Mouse (Mus musculus): ENCODE measurements at regions not wholly inside any gene's neighbourhood (a gene's known extent, or its start where the extent isn't known, plus 50 kb on each side); places are given as distances from the start of the nearest gene placed in this dataset.

DNA sequence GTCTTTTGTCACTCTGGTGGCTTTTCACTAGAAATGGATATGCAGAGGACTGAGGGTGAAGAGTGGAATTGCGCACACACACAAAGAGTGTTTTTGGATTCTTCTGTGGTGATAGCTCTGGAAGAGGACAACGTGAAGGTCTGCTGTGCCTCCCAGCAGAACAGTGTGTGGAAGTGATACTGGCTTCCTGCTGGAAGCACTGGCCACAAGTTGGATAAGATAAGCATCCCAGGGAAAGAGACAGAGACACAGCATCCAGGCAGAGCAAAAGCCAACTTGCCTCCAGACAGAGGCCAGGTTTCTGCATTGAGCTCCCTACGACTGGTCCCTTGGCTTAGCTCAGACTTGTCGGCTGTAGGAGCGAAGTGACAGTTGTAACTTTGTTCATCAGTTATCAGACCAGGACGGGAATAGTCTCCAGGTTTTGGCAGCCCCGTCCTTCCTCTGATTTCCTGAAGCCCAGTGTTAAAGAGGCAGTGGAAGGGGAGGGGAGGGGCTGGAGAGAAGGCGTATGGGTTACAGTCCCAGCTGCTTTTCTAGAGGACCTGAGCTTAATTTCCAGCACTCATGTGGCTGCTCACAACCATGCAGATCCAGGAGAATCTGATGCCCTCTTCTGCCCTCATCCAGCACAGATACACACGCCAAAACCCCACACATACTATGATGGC, 89.2 kb downstream of the Tmem170b start:
- no peak for DNase-seq

DNA sequence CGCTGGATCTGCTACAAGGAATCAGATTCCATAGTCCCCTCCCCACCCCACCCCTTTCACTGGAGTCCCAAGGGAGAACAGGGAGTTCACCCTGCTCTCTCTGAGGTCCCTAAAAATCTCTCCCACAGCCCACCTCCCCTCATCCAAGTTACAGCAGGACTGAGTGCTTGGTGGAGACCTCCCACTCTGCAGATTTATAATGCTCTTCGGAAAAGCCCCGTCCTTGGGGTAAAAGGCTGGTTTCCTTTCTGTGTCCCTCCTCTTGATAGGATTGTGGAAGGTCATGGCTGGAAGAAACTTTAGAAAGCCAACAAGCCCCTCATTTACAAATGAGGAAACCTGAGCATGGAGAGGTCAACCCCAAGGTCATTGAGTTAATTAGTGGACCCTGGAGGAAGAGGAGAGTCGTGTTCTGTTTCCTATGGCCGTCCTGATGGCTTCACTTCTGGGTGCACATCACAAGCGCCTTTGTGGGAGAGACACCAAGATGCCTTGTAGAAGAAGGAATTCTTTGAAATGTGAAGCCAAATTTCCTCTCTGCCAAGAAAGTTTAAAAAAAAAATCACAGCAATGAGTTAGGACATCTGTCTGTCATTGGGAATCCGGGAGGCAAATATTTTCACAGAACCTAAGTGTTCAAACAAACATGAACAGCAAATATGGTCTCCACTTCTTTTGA, 91.2 kb downstream of the Tmem170b start:
- no peak for DNase-seq

DNA sequence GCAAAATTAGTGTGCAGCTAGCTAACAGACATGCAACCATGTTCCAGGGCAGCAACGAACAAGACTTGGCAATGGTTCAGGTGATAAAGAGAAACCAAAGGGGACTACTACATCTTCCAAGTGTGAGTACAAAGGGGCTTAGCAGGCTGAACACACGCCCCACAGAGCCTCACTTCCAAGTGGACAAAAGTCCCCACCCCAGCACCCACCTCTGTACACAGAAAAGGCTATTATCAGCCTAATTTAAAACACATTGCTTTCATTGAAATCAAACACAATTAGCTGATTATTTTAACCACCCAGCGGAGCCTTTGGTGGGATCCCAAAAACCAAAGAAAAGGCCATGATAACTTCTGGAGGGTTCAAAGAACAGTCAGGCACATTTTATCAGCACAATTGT, 95.6 kb downstream of the Tmem170b start:
- DNase-seq, result no peak

DNA sequence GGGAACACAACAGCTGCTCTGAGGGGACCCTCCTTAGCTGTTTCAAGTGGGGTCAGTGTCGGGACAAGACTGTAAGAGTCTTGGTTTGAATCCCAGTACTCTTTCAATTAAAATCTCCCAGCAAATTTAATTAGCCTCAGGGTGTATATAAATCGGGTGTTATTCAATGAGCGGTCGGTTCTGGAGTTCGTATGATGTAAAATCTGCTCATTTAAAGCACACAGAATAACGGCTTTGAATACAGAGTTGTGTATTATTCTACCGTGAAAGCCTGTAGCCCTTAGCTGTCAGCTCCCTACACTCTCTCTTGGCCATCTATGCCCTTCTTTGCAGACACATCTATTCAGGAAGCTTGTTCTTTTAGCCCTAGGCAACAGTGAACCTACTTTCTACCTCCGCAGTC, 96.1 kb downstream of the Tmem170b start:
- DNase-seq, result no peak

DNA sequence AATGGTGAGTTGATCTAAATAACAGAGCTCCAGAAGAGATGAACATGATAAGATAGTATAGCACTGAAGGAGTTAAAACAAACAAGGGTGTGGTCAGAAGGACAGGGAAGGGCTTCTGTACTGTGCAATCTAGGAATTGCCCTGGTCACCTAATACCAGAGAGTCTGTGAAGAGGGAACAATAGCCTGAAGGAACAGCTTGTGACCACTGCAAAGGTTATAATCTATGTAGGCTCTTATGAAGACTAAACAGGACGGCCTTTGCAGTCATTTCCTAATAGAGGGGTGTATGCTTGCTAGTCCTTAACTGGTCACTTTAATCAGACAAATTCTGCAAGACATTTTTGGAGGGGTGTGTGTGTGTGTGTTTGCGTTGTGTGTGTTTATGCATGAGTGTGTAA, 97.5 kb downstream of the Tmem170b start:
- no peak for DNase-seq

DNA sequence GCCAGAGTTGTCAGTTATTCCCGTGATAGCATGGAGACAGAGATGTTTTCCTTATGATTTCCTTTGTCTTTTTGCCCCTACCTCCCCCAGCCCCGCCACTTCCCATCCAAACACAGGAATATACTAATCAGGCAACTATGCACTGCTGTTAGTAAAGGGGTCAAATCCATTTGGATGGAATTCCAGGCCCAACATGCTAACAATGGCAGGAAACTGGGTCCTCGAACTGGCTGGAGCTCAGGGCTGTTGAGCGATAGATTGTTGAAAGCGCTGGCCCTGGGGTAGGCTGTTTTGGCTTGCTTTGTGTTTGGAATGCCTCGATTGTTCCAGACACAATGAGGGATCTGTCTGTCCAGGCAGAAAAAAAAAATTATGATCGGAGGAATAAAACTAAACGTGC, 97.9 kb downstream of the Tmem170b start:
- DNase-seq, result no peak

DNA sequence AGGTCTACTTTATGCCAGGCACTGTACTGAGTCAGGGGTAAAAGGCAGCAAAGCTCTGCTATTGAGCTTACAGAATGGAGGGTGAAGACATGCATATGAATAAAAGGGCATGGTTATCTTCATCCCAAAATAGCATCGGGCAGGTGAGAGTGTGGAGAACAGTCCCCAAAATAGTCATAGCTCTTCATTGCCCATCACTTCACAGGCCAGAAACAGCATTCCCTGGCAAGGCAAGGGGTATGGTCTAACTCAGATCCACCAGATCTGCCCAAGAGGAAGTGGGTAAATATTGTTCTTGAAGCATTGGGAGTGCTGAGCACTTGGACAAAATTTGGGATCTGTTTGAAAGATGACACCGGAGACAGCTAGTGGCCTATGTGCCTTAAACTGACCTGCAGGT, 99.1 kb downstream of the Tmem170b start:
- no peak for DNase-seq

DNA sequence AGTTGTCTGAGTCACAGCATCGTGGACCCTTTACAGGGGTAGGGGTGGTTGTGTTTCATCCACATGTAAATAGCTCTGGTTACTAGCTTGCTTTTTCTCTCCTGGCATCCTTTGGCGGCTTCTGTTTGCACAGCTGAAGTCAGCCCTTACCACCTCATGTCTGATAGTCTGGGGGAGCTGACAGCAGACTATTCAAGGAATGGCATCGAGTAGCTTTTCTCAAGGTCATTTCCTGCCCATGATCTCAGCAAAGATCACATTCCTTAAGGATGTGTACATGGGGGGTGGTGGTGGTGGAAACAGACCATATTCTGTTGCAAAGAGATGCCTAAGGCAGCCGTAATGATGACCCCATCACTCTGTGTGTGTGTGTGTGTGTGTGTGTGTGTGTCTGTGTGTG, 99.9 kb downstream of the Tmem170b start:
- no peak for DNase-seq

DNA sequence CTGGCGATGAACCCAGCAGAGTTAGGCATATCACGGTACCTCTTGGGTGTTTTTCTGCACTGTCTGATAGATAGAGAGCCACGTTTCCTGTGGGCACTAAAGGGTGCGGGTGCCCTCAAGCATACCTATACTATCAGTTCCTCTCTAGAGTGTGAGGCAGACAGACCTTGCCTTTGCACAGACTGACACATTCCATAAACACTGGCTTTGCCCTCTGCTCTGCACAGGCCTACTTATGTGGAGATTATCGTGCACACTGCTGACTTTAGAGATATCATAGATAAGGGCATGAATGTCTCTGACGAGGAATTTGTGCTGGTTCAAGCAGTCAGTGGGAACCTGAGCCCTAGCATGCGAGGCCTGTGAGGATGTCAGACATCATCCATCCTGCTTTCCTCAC, 102.1 kb downstream of the Tmem170b start:
- DNase-seq, result no peak

DNA sequence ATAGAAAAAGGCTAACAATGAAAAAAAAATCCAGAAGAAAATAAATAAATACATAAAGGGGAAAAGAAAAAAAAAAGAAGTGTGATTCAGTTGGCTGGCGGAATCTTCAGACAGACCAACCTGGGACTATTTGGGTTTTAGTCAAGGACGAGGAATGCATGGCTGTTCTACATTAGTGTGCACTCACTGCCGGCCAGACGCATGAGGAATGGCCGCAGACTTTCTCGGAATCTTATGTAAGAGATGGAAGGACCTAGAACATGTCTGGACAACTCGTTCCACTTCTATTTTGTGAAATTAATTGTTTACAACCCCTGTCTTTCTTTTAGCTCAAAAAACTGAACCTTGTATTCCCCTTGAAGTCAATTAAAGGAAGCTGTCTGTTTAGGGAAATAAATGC, 103.4 kb downstream of the Tmem170b start:
- no peak for DNase-seq

DNA sequence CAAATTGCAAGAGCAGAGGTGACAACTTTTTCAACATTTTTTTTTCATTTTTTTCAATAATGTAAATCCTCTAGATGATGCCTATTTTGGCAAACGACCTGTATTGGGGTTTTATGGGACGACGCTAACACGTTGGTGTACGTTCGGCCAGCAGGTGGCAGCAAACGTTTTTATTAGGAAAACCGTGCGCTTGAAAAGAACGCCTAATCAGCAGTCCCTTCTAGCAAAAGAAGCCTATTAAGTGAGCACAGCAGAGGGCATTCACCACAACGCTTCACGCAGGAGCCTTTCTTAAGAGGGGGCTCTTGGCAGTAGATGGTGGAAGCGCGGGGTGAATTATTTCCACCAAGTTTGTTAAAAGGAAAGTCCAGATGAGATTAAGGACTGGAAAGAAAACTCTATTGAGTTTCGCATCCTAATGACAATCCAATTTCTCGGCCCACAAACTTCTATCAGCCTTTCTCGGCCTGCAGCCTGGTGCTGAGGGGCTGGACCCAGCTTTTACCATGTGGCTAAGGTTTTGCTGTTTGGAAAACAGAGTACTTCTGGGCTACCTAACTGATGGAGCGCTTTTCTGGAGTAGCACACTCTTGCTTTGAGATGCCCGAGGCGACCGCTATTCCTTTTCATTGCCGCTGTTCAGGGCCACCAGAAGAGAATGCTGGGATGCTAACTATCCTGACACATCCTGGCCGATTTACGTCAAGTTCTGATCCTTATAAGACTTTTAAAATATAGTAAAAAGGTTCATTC, 103.9 kb downstream of the Tmem170b start:
- peak; percentile 69 for DNase-seq

DNA sequence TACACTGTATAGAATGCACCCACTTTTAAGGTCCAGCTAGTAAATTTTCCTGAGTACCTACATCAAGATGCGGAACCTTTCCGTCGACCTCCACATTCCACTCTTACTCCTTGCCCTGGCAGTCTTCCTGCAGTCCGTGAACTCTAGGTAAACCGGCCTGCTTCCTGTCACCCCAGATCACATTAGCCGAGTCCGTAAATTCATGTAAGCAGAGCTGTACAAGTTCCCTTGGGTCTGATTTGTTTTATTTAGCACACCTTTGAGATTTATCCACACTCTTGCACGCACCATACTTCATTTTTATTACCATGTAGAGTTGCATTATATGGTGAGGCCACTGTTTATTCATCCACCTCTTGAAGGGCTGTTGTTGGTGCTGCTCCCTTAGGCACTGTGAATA, 106.9 kb downstream of the Tmem170b start:
- no peak for DNase-seq

Measured in adrenal gland, adult 8-10 months (tissue).